Mouse (Mus musculus): ENCODE results near the gene 1700123L14Rik. TPM values are rescaled to one million over a fixed set of nuclear protein-coding genes. Genes with fewer than 3 reads are reported as not detected.
"Not testable (repeated sequence)": the region's sequence is repeated elsewhere in the genome, so short reads cannot be mapped to it uniquely, and the experiment has no call there.

Gene 1700123L14Rik
- not detected for total RNA-seq (2021)
- long read RNA-seq = 0 reads

DNA sequence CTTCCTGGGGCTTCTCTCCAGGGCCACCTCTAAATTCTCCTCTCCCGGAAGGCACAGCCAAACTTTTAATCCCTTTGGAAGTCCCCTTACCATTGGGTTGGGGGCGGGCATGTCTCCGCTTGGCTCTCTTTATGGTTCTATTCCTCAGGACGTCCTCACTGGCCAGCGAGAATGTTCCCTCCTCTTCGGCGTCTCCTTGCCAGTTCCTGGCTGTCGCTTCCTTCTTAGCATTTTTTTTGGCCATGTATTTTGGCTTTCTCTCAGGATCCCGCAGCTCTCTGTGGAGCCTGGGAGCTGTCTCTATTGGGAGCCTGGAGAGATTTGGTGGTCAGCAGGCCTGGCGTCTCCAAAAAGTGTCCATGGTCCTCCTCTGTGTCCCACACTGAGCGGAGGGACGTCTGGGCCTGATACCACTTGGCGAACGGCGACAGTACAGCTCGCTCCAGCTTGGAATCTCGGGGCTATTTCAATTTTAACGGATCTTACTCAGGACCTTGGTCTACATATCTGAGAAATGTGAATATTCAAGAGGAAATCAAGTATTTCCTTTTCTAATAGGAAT lies at the start of gene 1700123L14Rik:
Gene 1700123L14Rik (minus strand): TSS at position 426 of the 562 bp plus-strand sequence.
- DNase-seq (ENCODE audit: low spot score in 2 of 2) = no peak

- DNase-seq (ENCODE audit: low spot score in 2 of 2) = no peak
These were observed 39.4 kb upstream of the 1700123L14Rik start for GRCm38 (mm10) chr6:96205395-96205794.

DNA sequence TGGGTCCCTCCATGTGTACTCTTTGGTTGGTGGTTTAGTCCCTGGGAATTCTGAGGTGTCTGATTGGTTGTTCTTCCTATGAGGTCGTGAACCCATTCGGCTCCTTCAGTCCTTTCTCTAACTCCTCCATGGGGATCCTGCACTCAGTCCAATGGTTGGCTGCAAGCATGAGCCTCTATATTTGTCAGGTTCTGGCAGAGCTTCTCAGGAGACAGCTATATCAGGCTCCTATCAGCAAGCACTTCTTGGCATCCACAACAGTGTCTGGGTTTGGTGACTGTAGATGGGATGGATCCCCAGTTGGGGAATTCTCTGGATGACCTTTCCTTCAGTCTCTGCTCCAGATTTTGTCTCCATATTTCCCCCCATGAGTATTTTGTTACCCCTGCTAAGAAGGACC lies 32.9 kb upstream of the 1700123L14Rik start:
- not testable (repeated sequence) for DNase-seq (ENCODE audit: low spot score in 2 of 2)

GRCm38 (mm10) chr6:96186517-96186916 lies 20.5 kb upstream of the 1700123L14Rik start:
- DNase-seq (ENCODE audit: low spot score in 2 of 2) = no peak

- DNase-seq (ENCODE audit: low spot score in 2 of 2) = peak in 1 of 2 experiments; percentile 36
These were observed 17.3 kb upstream of the 1700123L14Rik start for GRCm38 (mm10) chr6:96183392-96183791.

GRCm38 (mm10) chr6:96178530-96178929 lies 12.5 kb upstream of the 1700123L14Rik start:
- no peak for DNase-seq (ENCODE audit: low spot score in 2 of 2)

DNA sequence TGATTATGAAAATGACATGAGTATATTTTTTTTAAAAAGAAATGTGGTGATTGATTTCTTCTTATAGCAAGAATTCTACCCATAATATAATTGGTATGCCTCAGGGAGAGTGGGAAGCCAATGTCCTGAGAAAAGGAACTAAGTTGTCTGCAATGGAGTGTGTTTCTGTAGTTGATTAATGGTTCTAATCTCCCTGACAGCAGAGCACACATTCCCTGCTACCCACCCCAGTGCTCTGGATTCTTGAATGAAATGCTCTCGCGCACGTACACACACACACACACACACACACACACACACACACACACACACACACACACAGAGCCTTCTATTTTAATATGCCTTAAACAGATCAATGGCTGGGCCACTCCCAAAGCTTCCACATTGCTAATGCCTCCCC lies 7.6 kb upstream of the 1700123L14Rik start:
- no peak for DNase-seq (ENCODE audit: low spot score in 2 of 2)

- no peak for DNase-seq (ENCODE audit: low spot score in 2 of 2)
These were observed 988 bp upstream of the 1700123L14Rik start for GRCm38 (mm10) chr6:96167031-96167430.

GRCm38 (mm10) chr6:96165403-96165802 lies 640 bp downstream of the 1700123L14Rik start:
- peak in 1 of 2 experiments; percentile 19 for DNase-seq (ENCODE audit: low spot score in 2 of 2)

DNA sequence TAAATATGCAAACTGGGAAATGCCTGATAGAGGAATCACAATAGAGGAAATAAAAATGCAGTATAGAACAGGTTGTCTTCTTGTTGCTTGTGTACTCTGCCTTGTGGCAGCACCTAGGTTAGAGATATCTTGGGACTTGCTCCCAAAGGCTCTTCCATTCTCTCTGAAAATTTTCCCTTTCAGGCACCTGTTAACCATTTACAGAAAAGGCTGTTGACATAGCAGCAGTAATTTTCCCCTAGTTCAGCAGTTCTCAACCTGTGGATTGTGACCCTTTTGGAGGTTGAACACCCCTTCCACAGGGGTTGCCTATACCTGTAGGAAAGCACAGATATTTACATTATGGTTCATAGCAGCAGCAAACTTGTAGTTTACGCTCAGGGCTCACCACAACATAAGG lies 22.7 kb downstream of the 1700123L14Rik start:
- no peak for DNase-seq (ENCODE audit: low spot score in 2 of 2)

DNA sequence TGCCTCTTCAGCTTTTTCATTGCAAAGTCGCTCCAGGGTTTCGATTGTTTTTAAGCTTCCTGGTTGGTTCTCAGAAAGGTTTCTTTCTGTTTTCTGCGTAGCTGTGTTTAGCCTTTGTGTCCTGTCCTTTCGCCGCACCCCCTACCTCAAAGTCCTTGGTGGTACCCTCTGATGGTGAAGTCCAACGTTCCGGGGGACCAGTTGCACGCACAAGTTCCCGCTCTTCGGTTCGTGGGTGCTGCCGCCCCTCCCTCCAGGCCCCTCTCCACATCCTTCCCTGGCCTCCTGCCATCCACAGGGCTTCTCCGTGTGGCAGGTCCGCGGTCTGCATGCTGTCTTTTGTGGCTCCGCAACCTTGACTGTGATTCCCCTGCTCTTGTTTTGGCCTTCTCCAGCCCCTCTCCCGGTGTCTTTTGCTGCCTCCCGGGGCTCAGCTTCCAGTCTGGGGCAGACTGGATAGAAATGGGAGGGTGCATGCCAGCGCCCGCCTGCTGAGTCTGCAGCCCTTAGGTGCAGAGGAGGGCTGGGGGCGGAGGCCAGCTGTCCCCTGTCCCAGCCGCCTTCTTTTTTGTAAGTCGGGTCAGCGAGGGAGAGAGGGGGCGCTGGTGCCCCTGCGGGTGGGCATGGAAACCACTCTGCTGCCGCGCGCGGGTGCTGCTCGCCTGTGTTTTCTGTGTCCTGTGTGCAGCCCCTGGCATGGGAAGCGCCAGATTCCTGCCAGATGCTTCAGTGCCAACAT lies 49.3 kb downstream of the 1700123L14Rik start:
- peak; percentile 72 to 77 for DNase-seq (ENCODE audit: low spot score in 2 of 2)

GRCm38 (mm10) chr6:96116148-96116533 lies 49.9 kb downstream of the 1700123L14Rik start:
- DNase-seq (ENCODE audit: low spot score in 2 of 2) = peak in 1 of 2 experiments; percentile 38

Other genes starting within 250 kb of the 1700123L14Rik start
- gene Fam19a1, start 53.1 kb downstream of the 1700123L14Rik start, total RNA-seq (2021) = 10 to 100 TPM; 54.3 to 73.8 TPM

All from layer of hippocampus, adult 18-20 months (tissue).